Mouse (Mus musculus) thymus, postnatal 36 days (tissue): ENCODE data around the gene Numb.

ENCODE experiments used
- DNase-seq, 2 experiments: peaks; one replicate each; pipeline ENCODE4 v3.0.0; 2022; ENCODE audit warnings: mixed read lengths in 2 of 2

Numb gene

DNA sequence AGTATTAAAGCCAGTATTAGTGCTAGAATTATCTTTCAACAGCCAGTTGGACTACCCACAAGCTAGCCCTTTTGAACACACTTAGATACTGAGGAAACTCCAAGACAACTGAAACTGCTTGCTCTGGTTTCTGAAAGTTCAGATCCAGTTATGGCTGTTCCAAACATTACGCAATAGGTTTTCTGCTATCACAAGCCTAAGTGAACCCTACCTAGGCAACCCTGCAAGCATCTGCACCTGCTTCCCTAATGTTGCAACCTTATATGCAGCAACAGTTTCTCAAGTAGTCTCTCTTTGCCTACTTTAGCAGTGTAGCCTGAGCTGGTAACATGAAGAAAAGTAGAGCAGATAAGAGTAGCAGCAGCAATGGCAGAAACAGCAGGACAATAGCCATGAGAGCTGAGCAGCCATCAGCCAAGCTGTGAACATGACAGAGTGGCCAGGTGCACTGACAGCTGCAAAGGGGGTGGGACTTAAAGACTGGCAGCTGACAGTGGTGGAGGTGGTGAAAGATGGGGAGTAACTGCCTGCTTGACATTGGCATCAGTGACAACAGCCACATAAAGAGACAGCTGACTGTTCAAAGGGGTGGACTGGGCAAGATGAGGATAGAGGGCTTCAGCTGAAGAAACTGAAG is 73.0 kb downstream of the Numb start:
- DNase-seq: no peak

GRCm38 (mm10) chr12:83847877-83848276 is 73.9 kb downstream of the Numb start:
- DNase-seq: no peak

DNA sequence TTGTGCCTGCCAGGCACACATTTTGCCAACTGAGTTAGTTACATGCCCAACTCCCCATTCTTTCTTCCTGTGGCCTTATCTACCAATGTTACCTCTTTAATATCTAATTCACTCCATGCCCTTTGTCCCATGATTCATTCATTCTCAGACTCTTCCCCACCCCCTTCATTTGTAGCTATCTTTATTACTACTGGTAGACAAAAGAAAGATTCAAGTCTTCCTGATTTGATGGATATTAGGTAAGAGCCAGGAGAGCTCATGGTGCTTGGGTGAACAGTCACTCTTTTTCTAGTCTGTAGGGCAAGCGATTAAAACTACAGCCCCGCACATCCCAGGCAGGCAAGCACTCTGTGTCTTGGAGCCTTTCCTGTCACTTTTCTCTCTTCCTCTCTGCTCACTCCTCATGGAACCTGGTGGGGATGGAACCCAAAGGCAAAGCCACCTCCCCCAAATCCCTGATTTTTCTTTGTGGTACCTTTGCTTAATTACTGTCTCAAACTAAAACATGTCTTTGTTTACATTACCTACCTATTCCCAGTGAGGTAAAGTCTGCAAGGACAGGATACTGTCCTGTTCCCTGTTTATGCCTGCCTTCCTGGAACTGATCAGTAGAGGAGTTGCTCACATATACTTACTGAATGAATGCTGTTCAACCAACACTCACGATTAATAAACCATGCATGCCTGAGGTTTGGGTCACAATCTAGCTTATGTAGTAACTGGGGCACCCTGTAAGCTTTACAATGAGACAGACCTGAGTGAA is 78.9 kb downstream of the Numb start:
- no peak for DNase-seq

DNA sequence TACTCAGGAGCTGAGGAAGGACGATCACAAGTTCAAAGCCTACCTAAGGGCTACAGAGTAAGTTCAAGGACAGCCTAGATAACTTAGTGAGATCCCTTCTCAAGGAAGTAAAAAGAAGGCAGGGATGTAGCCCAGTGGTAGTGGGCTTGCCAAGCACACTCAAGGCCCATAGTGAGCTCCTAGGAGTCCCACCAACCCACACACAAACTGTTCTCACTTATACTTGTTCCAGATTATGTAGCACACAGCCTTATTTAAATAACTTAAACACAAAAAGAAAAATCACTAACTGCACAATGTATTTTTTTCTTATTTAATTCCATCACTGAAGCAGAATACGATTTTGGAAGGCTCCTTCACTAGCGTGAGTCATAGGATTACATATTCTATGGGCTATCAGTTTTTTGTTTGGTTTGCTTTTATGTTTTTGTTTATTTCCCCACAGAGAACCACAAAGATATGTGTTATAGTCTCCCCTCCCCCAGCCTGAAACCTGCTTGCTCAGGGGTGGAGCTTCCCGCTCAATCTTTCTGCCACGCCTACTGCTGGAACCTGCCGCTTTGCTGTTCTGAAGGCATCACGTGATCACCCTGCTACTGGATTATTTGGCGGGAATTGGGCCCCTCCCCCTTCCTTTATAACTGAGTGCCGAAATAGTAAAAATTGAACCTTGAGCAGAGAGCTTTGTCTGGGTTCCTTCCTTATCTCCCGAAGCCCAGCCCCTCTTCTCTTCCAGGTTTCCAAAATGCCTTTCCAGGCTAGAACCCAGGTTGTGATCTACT is 80.1 kb downstream of the Numb start:
- DNase-seq: no peak

DNA sequence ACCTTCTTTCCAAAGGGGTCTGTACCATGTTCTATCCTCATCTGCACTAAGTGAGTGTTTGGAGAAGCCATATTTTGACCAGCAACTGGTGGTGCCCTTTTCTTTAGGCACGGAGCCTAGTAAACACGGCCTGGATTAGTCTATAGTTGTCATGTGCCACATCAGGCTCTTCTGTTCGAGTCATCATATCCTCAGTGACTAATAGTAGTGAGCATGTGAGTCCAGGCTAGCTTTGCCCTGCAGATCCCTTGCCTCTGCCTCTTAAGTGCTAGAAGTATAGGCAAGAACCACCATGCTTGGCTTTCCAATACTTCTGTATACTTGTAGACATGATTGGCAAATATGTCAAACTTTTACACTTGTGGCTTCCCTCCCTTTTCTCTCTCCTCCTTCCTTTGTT is 87.8 kb downstream of the Numb start:
- no peak for DNase-seq

DNA sequence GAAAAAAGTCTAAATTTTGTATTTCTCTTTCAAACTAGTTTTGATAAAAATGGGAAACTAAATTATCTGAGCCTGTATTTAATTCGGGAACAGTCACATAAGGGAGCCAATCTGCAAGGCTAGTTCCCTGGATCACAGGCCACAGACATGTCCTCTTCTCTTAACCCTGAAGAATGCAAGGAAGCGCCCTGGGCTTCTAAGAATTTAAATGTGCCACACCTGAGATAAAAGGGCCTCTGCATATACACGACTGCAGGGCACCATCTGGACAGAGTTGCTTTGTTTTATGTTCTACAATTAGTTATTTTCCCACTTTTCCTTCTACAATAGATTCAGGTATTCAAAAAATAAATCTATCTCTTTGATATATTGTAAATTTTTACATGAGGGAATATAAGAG is 91.3 kb downstream of the Numb start:
- no peak for DNase-seq

DNA sequence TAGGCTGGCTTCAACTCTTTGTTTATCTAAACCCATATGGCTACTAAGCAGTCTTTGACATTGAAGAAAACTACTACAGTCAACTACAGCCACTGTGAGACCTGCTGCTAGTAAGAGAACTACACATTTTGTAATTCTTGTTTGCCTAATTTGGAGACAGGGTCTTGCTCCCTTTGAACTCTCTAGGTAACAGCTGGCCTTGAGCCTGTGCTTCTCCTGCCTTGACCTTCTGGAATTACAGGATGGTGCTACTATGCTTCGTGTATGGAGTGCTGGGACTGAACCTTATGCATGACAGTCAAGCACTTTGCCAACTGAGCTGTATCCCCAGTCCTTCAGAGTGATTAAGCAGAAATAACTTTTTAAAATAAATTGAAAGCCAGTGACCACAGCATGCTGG is 105.1 kb downstream of the Numb start:
- DNase-seq: no peak

DNA sequence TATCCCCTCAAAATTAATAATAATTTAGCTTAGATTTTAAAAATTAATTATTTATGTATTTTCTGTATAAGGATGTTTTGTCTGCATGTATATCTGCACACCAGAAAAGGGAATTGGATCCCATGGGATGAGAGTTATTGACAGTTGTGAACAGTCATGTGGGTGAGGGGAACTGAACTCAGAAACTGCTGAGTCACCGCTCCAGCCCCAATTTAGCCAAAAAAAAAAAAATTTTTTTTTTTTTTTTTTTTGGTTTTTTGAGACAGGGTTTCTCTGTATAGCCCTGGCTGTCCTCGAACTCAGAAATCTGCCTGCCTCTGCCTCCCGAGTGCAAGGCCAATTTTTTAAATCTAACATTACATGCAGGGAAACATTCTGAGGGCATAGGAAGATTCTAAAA is 109.8 kb downstream of the Numb start:
- DNase-seq: no peak

DNA sequence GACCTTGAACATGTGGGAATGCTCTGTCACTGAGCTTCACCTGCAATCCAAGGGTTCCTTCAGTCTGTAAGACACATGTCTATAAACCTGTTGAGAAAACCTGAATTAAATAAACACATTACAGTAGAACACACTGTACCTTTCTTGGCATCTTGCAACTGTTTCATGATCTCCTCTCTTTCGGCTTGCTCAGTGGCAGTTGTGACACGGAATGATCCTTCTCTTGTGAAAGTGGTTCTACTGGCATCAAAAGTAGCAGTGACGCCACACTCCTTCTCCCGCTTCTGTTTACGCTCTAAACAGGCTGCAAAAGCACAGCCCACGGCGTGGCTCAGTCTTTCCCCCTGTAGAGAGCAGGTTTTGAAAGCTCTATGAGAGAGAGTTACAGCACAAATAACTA is 118.1 kb downstream of the Numb start:
- no peak for DNase-seq

- DNase-seq: no peak
Observed at GRCm38 (mm10) chr12:83800943-83801342, 120.8 kb downstream of the Numb start.

- DNase-seq: no peak
Observed at GRCm38 (mm10) chr12:83798313-83798712, 123.4 kb downstream of the Numb start.

DNA sequence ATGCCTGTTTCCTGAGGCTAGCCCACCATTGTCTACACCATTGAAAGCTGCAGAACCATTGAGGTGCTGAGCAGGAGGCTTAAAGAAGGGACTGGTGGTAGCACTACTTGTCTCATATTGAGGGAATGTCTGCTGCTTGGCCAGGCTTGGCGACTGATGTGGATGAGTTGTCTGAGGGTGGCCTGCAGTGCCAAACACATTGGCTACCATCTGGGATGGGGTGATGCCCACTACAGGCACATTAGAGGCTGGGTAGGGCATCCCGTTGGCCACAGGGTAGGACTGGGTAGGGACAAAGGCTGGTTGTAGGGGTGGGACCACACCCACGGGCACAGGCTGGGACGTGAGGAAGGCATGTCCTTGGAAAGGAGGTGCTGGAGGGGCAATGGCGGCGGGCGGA is 126.1 kb downstream of the Numb start:
- DNase-seq: no peak

GRCm38 (mm10) chr12:83795051-83795450 is 126.7 kb downstream of the Numb start:
- DNase-seq: no peak

DNA sequence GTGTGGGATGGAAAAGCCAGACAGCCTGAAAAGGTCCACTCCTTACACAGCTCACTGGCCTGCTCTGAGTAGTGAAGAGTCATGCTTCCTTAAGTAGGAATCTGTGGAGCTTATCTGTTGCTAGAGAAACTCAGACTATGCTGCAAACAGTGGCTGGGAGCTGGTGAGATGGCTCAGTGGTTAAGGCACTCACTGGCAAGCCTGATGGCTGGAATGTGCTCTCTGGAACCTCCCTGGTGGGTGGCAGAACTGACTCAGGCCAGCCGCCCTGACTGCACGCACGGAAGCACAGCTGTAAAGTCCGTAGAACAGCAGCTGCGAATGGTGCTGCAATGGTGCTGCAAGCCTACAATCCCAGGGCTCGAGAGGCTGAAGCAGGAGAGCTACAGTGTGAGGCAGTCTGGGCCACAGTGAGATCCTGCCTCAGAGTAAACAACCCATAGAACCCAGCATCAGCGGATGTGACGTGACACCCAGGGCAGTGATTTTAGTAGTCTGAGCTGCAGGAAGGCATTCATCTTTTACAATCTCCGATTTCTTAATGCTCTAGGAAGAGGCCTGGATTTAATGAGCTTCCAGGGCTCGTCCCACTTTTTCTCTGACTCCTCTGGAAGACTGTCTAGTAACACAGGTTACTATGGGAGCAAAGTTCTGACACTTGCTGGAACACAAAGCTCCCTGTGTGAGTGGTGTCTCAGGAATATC is 128.9 kb downstream of the Numb start:
- DNase-seq: no peak

- no peak for DNase-seq
Observed at GRCm38 (mm10) chr12:83791737-83792136, 130.0 kb downstream of the Numb start.

DNA sequence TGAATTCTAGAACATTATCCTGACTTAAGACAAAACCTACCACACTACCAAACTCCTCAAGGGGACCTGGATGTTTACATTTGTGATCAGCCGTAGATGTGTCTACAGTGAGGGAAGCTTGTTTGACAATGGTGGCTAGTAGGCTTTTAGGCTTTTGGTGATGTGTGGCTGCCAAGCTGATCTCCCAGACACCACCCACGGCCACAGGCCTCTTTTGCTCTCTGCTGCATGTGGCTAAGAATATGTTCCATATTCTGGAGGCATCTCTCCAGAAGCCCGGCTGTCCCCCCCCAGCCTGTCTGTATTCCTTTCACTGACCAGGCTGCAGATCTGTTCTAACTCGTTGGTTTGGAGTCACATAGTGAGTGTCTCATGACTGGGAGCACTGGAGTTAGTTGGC is 131.0 kb downstream of the Numb start:
- DNase-seq: no peak

GRCm38 (mm10) chr12:83789781-83790140 is 132.0 kb downstream of the Numb start:
- DNase-seq: no peak

- DNase-seq: no peak
Observed at GRCm38 (mm10) chr12:83789051-83789780, 132.5 kb downstream of the Numb start.

DNA sequence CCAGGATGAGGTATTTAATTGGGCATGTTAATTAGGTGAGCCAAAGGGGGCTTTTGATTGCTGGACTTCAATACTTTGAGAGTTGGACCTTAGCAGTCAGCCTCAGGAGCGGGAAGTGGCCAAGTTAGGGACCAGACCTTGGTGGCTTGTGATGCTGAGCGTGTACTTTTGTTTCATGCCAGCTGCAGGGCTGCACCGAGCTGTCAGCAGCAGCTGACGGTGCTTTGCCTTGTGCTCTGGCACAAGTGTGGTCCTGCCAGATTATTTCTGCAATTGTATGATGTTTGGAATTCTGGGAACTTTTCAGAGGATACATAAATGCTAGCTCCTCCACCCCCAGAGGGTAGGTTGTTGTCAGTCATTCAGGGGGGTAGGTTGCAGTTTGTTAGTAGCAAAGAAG is 136.4 kb downstream of the Numb start:
- DNase-seq: no peak

DNA sequence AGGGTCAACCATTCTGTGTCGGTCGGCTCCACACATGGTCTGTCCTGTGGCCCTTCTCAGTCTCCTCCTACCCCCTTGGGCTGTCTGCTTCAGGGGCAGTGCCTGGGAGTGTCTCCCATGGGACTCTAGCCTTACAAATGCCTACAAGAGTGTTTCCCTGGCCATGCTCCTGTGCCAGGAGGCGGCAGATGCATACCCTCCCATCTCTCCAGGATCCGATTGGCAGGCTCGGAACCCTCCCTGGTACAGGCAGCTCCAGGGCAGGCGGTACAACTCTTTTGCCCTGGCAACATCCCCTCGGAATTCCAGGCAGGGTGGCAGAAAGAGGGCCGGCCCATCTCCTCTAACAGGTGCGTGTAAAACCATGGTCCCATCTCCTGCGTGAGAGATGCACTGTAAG is 139.1 kb downstream of the Numb start:
- no peak for DNase-seq

- no peak for DNase-seq
Observed at GRCm38 (mm10) chr12:83781640-83782278, 140.0 kb downstream of the Numb start.

DNA sequence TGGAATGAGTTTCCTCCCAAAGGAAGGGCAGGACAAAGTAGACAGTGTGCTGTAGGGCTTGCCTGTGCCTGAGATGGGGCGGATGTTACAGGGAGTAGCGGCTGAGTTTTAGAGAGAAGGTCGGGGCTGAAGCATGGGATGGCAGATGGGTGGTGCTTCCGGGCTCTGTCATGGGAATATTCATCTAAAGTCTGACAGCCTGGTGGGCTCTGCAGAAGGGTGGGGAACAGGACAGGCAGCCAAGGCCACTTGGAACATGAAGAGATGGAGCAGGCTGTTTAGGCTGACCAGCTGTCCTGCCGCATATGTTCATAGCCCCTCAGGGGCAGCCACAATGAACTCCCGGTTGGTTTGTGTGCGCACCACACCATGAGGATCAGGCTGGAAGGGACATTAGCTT is 140.5 kb downstream of the Numb start:
- DNase-seq: no peak
